Mouse (Mus musculus): ENCODE data around the gene Snx29.

GRCm38 (mm10) chr16:11716932-11717331 lies 394.2 kb downstream of the Snx29 start:
- TF ChIP-seq CTCF (conservative IDR thresholded peaks at IDR 0.05; ENCODE audit: low read length) (no peak), NANOG (IDR thresholded peaks at IDR 0.05; ENCODE audit: borderline replicate concordance, low read length) (no peak), POU5F1 (IDR thresholded peaks at IDR 0.05; ENCODE audit: borderline replicate concordance, low read length) (no peak)

All from E14TG2a.4 (cell line).